In genomic region chr16:52040937-52041336, GRCm38 (mm10) we compare ENCODE assay signal across 24 mouse cellular contexts. TPM values are rescaled to one million over a fixed set of nuclear protein-coding genes. Genes with fewer than 3 reads are reported as not detected.
DNase-seq lines count a peak whose midpoint lies in the region; ATAC-seq lines count a peak whose summit lies in the region.
"Had no signal": no experiment of that assay in that cellular context is flagged by ENCODE, and none has a peak within 500 bp of the region (broad histone marks: within the 10 kb centered on the region; RNA-seq: fewer than 3 reads in every experiment).

No protein-coding gene starts in this region.

- no peaks in the 10 kb centered on the region for H3K27me3 ChIP-seq in heart, embryonic 16.5 days (ENCODE audit: control insufficient read depth, insufficient read depth, low read length)
- H3K27me3 ChIP-seq in midbrain, embryonic 11.5 days (ENCODE audit: control insufficient read depth, insufficient read depth, low read length) = no peaks in the 10 kb centered on the region
- H3K27me3 ChIP-seq in midbrain, embryonic 15.5 days (replicated peaks) = no peaks in the 10 kb centered on the region
- H3K27me3 ChIP-seq: embryonic facial prominence, embryonic 12.5 days; embryonic facial prominence, embryonic 15.5 days; hindbrain, embryonic 15.5 days; intestine, embryonic 15.5 days had no signal

- peaks cover 21% of the 10 kb centered on the region for H3K4me1 ChIP-seq in heart, embryonic 16.5 days (ENCODE audit: control insufficient read depth, insufficient read depth, low read length)
- peaks cover 5% of the 10 kb centered on the region; the same call in 1 of the 2 replicates for H3K4me1 ChIP-seq in midbrain, embryonic 11.5 days (ENCODE audit: control insufficient read depth, insufficient read depth, low read length)
- peaks cover 22% of the 10 kb centered on the region for H3K4me1 ChIP-seq in midbrain, embryonic 15.5 days
- H3K4me1 ChIP-seq: embryonic facial prominence, embryonic 12.5 days; intestine, embryonic 15.5 days had no signal

- no peak for ATAC-seq in heart, embryonic 16.5 days (replicated peaks; ENCODE audit: extremely low read depth, insufficient read depth, low FRiP score)
- ATAC-seq in midbrain, embryonic 11.5 days (ENCODE audit: low FRiP score) = no peak
- no peak for ATAC-seq in midbrain, embryonic 15.5 days (replicated peaks)
- ATAC-seq: CD4-positive, CD25-positive, alpha-beta regulatory T cell, adult 4 months; forebrain, embryonic 14.5 days; forebrain, postnatal 0 days; intestine, embryonic 15.5 days had no signal

- no peak overlapping the region for H3K4me3 ChIP-seq in heart, embryonic 16.5 days (ENCODE audit: low read length)
- no peak overlapping the region for H3K4me3 ChIP-seq in midbrain, embryonic 11.5 days (ENCODE audit: low read depth, low read length)
- H3K4me3 ChIP-seq in midbrain, embryonic 15.5 days = no peak overlapping the region
- H3K4me3 ChIP-seq: embryonic facial prominence, embryonic 12.5 days; embryonic facial prominence, embryonic 15.5 days; heart, embryonic 10.5 days; hindbrain, embryonic 15.5 days; intestine, embryonic 15.5 days had no signal

- H3K27ac ChIP-seq in heart, embryonic 16.5 days (ENCODE audit: low read length) = peak overlapping the region; percentile 2; the same call in 1 of the 2 replicates
- no peak overlapping the region for H3K27ac ChIP-seq in midbrain, embryonic 11.5 days (ENCODE audit: low read depth, low read length)
- H3K27ac ChIP-seq in midbrain, embryonic 15.5 days = no peak overlapping the region
- H3K27ac ChIP-seq: embryonic facial prominence, embryonic 12.5 days; embryonic facial prominence, embryonic 15.5 days; heart, embryonic 10.5 days; hindbrain, embryonic 15.5 days; intestine, embryonic 15.5 days had no signal

- intact Hi-C loops in heart, postnatal 14 days (cut with DNase I) = no loop called here

- no peaks in the 10 kb centered on the region for H3K9me3 ChIP-seq in heart, embryonic 16.5 days (replicated peaks; ENCODE audit: control insufficient read depth, low read length)
- no peaks in the 10 kb centered on the region for H3K9me3 ChIP-seq in midbrain, embryonic 11.5 days (ENCODE audit: control insufficient read depth, low read length)
- H3K9me3 ChIP-seq in midbrain, embryonic 15.5 days = no peaks in the 10 kb centered on the region
- H3K9me3 ChIP-seq: embryonic facial prominence, embryonic 12.5 days; embryonic facial prominence, embryonic 15.5 days; heart, embryonic 10.5 days; hindbrain, embryonic 15.5 days; intestine, embryonic 15.5 days had no signal

- WGBS in heart, embryonic 16.5 days = 52% methylated on average over 4 of the region's 4 CpGs
- 91% methylated on average over 4 of the region's 4 CpGs for WGBS in midbrain, embryonic 11.5 days
- WGBS in midbrain, embryonic 15.5 days = 86% methylated on average over 4 of the region's 4 CpGs

- peaks cover 6% of the 10 kb centered on the region; the same call in 1 of the 2 replicates for H3K36me3 ChIP-seq in heart, embryonic 16.5 days (ENCODE audit: control insufficient read depth, insufficient read depth)
- H3K36me3 ChIP-seq in midbrain, embryonic 11.5 days (ENCODE audit: control insufficient read depth, insufficient read depth, low read length) = peaks cover 4% of the 10 kb centered on the region; the same call in 1 of the 2 replicates
- H3K36me3 ChIP-seq in midbrain, embryonic 15.5 days (replicated peaks) = no peaks in the 10 kb centered on the region
- H3K36me3 ChIP-seq: hindbrain, embryonic 15.5 days; intestine, embryonic 15.5 days had no signal

- no peak overlapping the region for H3K4me2 ChIP-seq in heart, embryonic 16.5 days (ENCODE audit: low read depth, low read length)
- no peak overlapping the region for H3K4me2 ChIP-seq in midbrain, embryonic 11.5 days
- no peak overlapping the region for H3K4me2 ChIP-seq in midbrain, embryonic 15.5 days
- H3K4me2 ChIP-seq: embryonic facial prominence, embryonic 12.5 days; embryonic facial prominence, embryonic 15.5 days; hindbrain, embryonic 15.5 days; intestine, embryonic 15.5 days had no signal

- no peak overlapping the region for H3K9ac ChIP-seq in heart, embryonic 16.5 days (ENCODE audit: low read length)
- no peak overlapping the region for H3K9ac ChIP-seq in midbrain, embryonic 11.5 days (ENCODE audit: low read length)
- H3K9ac ChIP-seq in midbrain, embryonic 15.5 days = no peak overlapping the region
- H3K9ac ChIP-seq: embryonic facial prominence, embryonic 12.5 days; embryonic facial prominence, embryonic 15.5 days; forebrain, postnatal 0 days; hindbrain, embryonic 15.5 days; intestine, embryonic 15.5 days had no signal

- DNase-seq in heart, adult 18-20 months = peak; percentile 38 to 42
- DNase-seq in heart, postnatal 14 days = no peak
- no peak for DNase-seq in heart, adult 8-10 months (ENCODE audit: low spot score)
- DNase-seq in midbrain, embryonic 11.5 days (ENCODE audit: low spot score, missing footprints) = peak; percentile 77
- DNase-seq: adrenal gland, adult 2 months; adrenal gland, postnatal 14 days; cerebellum, adult 11 months; cerebellum, adult 2 months; cerebellum, adult 9-11 months; cerebellum, postnatal 25 days; forebrain, postnatal 0 days; gastrocnemius, postnatal 10 days; gastrocnemius, postnatal 36 days; kidney, adult 11 months; kidney, adult 8-10 months had no signal

RNA-seq across cellular contexts. Expression of gene Cblb, which starts 9.9 kb away (rescaled TPM):
- 10 to 100 TPM; 10.9 to 14.4 TPM for total RNA-seq in heart, adult 18-20 months (2021)
- 10 to 100 TPM; 17.5 to 17.7 TPM for total RNA-seq in heart, postnatal 14 days (2021)
- 10.5 and 12.0 TPM in 2 replicates for polyA plus RNA-seq in heart, embryonic 16.5 days (2015; fragmentation: Nextera tagmentation; extraction: Ambion mirVana)
- total RNA-seq in heart, adult 8-10 months (2022) = 10 to 100 TPM; 11.4 to 14.4 (median 12.7) TPM
- polyA plus RNA-seq in midbrain, embryonic 11.5 days (2014; fragmentation: Nextera tagmentation; extraction: Ambion mirVana) = 38.6 and 46.5 TPM in 2 replicates
- 12.4 and 14.5 TPM in 2 replicates for polyA plus RNA-seq in midbrain, embryonic 15.5 days (2015; fragmentation: Nextera tagmentation; extraction: Ambion mirVana)

Comparison
In these comparisons a context has a peak if more than half of its experiments do, and no peak if none do; other contexts are left out.
1. DNase-seq: peak in heart, adult 18-20 months (2 of 2) and midbrain, embryonic 11.5 days (single experiment); none in heart, postnatal 14 days (0 of 2) and heart, adult 8-10 months (single experiment).